Mouse (Mus musculus): ENCODE data around the gene Plcg2.
A peak's percentile ranks its signal among the peaks of the same experiment; 100 is the strongest.

Gene Plcg2

GRCm38 (mm10) chr8:117547945-117548344 lies 49.9 kb downstream of the Plcg2 start:
- DNase-seq (ENCODE audit: low read depth) = no peak

DNA sequence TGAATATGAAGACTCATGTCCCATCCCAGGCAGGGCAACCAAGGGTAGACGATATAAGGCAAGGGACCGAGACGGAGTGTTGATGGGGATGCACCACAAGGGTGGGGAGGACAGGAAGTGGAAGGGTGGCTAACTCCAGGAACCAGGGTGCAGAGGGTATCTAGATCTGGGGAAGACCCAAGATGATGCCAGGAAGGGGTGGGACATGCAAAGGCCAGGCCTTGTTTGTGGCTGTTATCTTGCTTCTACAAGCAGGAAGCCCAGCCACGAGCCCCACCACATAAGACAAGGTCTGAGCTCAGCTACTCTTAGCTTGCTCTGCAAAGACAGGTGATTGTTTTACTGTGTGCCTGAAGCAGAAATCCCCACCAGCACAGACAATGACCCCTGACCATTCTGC lies 50.4 kb downstream of the Plcg2 start:
- DNase-seq (ENCODE audit: low read depth) = no peak

- no peak for DNase-seq (ENCODE audit: low read depth)
Observed at GRCm38 (mm10) chr8:117550529-117550928, 52.4 kb downstream of the Plcg2 start.

DNA sequence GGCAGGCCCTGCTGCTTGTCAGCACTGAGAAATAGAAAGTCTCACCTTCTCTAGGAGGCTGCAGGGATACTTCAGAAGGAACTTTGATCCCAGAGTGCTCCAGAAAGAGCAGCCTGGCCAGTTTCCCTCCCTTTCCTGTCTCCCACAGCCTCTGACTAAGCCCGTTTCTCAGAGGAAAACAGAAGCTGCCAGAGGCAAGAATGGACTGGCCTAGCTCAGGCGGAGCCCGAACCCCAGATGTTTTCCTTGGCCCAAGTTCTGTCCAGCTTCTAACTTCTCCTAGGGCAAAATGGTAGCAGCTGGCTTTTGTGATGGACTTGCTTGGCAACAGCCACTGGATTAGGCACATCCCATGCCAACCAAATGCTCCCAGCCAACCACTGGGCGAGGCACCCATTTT lies 62.9 kb downstream of the Plcg2 start:
- peak; percentile 36 for DNase-seq (ENCODE audit: low read depth)

- DNase-seq (ENCODE audit: low read depth) = no peak
Observed at GRCm38 (mm10) chr8:117561735-117562361, 63.8 kb downstream of the Plcg2 start.

DNA sequence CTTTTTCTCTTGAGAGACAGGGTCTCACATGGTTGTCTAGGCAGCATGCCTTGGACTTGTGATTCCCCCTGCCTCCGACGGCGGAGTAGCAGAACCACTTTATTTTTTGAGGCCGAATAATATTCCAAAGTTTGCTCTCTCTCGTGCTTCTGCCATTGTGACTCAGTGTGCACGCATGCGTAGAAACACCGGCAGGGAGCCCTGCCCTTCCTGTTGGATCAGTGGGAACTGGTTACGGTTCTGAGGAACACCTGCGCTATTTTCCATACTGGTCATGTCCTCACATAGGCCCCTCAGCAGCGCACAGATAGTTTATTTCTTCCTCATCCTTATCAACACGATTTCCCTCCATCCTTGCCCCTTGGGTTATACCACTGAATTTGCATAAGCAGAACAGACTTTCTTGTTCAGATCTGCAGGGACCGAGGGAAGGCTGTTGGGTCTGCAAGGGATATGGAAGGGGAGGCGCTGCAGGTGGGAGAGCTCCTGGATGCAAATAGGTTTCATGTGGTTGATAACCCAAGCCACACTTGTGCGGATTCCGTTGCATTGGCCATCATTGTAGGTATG lies 64.4 kb downstream of the Plcg2 start:
- DNase-seq (ENCODE audit: low read depth) = no peak

DNA sequence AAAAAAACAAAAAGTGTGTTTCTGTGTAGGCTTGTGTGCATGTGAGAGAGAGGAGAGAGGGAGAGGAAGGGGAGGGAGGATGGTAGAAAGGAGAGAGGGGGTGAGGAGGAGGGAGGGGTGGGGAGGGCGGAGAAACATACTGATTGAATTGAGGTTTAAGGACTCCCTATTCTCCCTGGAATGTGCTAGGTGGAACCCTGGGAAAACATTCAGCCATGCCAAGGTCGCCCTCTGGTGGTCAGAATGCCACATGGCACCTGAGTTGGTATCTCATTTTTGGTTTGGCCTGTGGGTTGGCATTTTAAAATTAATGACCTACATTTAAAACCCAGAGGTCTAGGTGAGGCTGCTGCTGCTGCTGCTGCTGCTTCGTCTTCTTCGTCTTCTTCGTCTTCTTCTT lies 71.3 kb downstream of the Plcg2 start:
- peak; percentile 77 for DNase-seq (ENCODE audit: low read depth)

DNA sequence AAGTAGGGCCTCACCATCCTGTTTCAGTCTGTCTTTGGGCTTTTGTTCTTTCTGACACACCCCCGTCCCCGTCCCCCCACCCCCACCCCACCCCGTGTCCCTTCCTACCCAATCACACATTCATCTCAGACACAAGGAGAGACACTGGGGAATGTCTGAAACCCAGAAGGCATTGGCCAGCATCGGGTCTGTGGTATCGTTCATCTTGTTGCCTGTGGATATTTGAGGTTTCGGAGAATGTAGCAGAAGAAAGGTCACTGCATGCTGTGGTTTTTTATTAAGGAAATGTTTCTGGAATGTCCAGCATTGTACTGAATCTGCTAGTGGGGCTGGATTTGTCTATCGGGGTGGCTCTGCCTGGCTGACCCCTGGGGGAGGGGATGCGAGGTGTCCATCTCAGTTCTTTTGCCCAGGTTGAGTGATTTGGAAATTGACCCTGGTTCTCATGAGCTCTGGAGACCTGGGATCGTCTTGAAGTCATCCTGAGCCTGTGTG lies 78.2 kb downstream of the Plcg2 start:
- peak; percentile 3 for DNase-seq (ENCODE audit: low read depth)

DNA sequence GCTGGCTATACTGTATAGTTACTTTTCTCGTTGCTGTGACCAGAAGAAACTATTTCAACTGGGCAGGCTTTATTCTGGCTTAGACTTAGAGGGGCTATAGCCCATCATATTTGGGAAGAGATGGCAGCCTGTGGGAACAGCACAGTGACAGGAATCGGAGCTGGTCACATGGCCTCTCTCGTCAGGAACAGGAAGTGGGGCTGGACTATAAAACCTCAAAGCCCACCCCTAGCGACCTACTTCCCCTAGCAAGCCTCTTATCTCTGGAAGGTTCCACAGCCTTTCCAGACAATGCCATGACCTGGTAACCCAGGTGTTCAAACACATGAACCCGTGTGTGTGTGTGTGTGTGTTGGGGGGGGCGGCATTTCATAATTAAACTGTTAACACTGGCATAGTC lies 79.0 kb downstream of the Plcg2 start:
- no peak for DNase-seq (ENCODE audit: low read depth)

GRCm38 (mm10) chr8:117577883-117578282 lies 79.8 kb downstream of the Plcg2 start:
- DNase-seq (ENCODE audit: low read depth) = no peak

- no peak for DNase-seq (ENCODE audit: low read depth)
Observed at GRCm38 (mm10) chr8:117578856-117579255, 80.8 kb downstream of the Plcg2 start.

DNA sequence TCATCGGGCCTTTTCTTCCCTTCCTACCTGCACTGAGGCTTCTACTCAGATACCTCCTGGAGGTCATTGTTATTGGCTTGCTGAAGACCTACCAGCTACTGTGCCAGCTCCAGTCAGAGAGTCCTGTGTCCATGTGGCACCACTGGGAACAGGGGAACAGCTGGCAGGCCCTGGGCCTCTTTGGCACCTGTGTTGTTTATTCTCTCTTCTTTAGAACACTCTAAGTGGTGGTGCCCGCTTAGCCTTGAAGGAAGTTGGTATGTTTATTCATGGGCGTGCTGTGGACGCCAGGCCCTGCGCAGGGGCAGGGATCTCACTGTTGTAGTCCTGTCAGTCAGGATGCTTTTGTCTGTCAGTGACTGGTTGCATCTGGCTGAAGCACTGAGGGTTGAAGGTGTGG lies 95.8 kb downstream of the Plcg2 start:
- no peak for DNase-seq (ENCODE audit: low read depth)

- no peak for DNase-seq (ENCODE audit: low read depth)
Observed at GRCm38 (mm10) chr8:117595001-117595400, 96.9 kb downstream of the Plcg2 start.

GRCm38 (mm10) chr8:117596777-117597176 lies 98.7 kb downstream of the Plcg2 start:
- DNase-seq (ENCODE audit: low read depth) = no peak

DNA sequence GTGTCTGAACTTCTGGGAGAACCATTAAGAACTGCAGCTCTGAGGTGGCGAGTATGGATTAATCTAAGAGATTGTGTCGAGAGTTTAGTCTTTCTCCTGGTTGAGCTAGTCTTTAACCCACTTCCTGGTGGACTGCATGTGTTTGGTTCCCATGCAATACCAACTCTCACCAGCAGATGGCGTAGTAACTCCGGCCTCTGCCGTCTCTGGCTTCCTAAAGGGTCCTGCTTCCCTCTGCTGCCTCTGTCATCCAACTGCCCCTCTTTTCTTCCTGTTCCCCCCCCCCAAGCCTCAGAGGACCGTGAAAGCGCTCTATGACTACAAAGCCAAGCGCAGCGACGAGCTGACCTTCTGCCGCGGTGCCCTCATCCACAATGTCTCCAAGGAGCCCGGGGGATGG lies 102.7 kb downstream of the Plcg2 start:
- peak; percentile 13 for DNase-seq (ENCODE audit: low read depth)

GRCm38 (mm10) chr8:117604101-117604500 lies 106.0 kb downstream of the Plcg2 start:
- no peak for DNase-seq (ENCODE audit: low read depth)

DNA sequence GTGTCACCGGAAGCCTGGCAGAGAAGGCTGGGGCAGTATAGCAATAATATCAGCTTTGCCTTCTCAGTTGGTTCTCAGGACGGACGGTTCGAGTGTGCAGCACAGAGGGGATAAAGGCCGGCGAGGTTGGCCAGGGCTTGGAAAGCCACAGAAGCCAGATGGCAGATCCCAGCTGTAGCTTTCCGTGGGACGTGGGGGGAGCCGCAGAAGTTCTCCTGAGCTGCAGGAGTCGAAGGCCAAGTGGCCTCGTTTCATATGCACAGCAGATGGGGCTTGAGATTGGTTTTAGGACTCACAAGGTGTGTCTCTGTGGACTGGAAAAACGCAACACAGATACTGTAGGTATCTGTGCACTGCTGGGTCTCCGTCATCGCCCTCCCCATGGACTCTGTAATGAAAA lies 106.6 kb downstream of the Plcg2 start:
- DNase-seq (ENCODE audit: low read depth) = no peak

GRCm38 (mm10) chr8:117605201-117605600 lies 107.1 kb downstream of the Plcg2 start:
- DNase-seq (ENCODE audit: low read depth) = no peak

- DNase-seq (ENCODE audit: low read depth) = no peak
Observed at GRCm38 (mm10) chr8:117610506-117610905, 112.4 kb downstream of the Plcg2 start.

GRCm38 (mm10) chr8:117612861-117613260 lies 114.8 kb downstream of the Plcg2 start:
- no peak for DNase-seq (ENCODE audit: low read depth)

DNA sequence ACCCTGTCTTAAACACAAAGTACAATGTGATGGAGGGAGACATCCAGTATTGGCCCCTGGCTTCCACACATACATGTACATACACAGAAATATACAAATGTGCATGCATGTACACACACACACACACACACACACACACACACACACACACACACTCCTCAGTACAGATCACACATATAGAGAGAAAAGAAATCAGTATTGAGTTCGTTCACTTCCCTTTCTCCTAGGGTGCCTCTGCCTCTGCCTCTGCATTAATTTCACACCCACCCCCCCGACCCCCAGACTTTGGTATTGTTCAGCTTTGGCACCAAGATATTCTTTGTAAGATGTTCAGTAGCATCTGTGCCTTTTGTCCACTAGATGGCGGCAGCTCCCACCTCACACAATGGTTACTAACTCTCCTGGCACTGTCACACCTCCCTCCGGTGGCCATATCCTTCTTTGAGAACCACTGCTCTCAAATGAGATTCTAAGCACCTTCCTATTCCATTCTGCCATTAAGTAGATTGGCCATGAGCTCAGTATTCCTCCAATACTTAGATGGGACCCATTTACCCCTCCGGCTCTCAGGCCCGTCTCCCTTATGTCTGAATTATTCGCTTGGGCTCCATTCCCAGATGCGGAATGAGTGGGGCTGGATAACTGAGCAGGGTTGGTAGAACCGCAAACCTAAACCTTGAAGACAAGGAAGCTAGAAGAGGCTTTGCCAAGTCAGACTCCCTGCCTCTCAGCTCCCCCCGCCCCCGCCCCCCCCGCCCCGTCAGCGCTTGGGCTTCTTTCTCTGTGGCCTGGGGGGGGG lies 128.1 kb downstream of the Plcg2 start:
- peak; percentile 70 for DNase-seq (ENCODE audit: low read depth)

DNA sequence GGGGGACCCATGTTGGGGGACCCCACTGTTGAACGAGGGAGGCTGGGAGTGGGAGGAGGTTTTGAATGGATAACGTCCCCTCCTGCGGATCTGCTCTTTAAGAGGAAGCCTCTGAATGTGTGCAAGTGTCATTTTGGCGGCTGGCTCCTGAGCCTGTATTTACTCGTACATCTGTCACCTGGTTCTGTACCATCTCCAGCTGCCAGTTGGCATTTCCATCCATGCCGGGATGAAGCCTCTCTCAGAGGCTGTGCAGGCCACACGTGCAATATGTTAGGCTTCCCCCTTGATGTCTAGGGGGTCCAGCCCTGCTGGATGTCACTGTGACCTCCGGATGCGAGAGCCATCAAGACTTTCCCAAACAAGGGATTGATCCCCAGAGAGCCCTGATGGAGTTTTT lies 129.0 kb downstream of the Plcg2 start:
- DNase-seq (ENCODE audit: low read depth) = no peak

- DNase-seq (ENCODE audit: low read depth) = no peak
Observed at GRCm38 (mm10) chr8:117632532-117632931, 134.4 kb downstream of the Plcg2 start.

Measured in NIH3T3 (cell line).